Mouse (Mus musculus): ENCODE measurements around the gene Mageb18. TPM values are rescaled to one million over a fixed set of nuclear protein-coding genes. Genes with fewer than 3 reads are reported as not detected.
"Not testable (repeated sequence)": the region's sequence is repeated elsewhere in the genome, so short reads cannot be mapped to it uniquely, and the experiment has no call there.

Gene Mageb18
- not detected in 2 replicates for polyA plus RNA-seq (2015; fragmentation: Nextera tagmentation; extraction: Ambion mirVana)

GRCm38 (mm10) chrX:92599472-92599871, at the start of gene Mageb18:
Mageb18 (minus strand) TSS chrX:92599572.
- WGBS (ENCODE audit: insufficient replicate concordance), result 48% methylated on average over 1 of the region's 1 CpGs
- no peaks in the 10 kb centered on the region for H3K9me3 ChIP-seq (replicated peaks; ENCODE audit: control insufficient read depth, low read length)
- no peak for ATAC-seq (ENCODE audit: low read depth)
- H3K4me2 ChIP-seq (ENCODE audit: low read depth, low read length), result no peak within 1 kb of the TSS
- H3K4me3 ChIP-seq (ENCODE audit: low read depth, low read length), result no peak within 1 kb of the TSS
- H3K9ac ChIP-seq (ENCODE audit: low read depth, low read length), result no peak within 1 kb of the TSS
- H3K27ac ChIP-seq (ENCODE audit: low read length), result no peak within 1 kb of the TSS
- no peaks in the 10 kb centered on the region for H3K4me1 ChIP-seq (ENCODE audit: control insufficient read depth, low read depth, low read length)
- no peaks in the 10 kb centered on the region for H3K36me3 ChIP-seq (ENCODE audit: control insufficient read depth, insufficient read depth)
- no peaks in the 10 kb centered on the region for H3K27me3 ChIP-seq (ENCODE audit: control insufficient read depth, insufficient read depth, low read depth, low read length)

GRCm38 (mm10) chrX:92612788-92613187, 13.4 kb upstream of the Mageb18 start:
- Histone ChIP-seq H3K4me3 (ENCODE audit: low read depth, low read length) (no peak overlapping the region), H3K36me3 (ENCODE audit: control insufficient read depth, insufficient read depth) (no peaks in the 10 kb centered on the region), H3K9ac (ENCODE audit: low read depth, low read length) (no peak overlapping the region), H3K9me3 (replicated peaks; ENCODE audit: control insufficient read depth, low read length) (no peaks in the 10 kb centered on the region), H3K4me2 (ENCODE audit: low read depth, low read length) (no peak overlapping the region), H3K4me1 (ENCODE audit: control insufficient read depth, low read depth, low read length) (no peaks in the 10 kb centered on the region), H3K27ac (ENCODE audit: low read length) (no peak overlapping the region), H3K27me3 (ENCODE audit: control insufficient read depth, insufficient read depth, low read depth, low read length) (no peaks in the 10 kb centered on the region)
- WGBS (ENCODE audit: insufficient replicate concordance), result 60% methylated on average over 3 of the region's 3 CpGs
- ATAC-seq (ENCODE audit: low read depth), result no peak

- no peak overlapping the region for H3K9ac ChIP-seq (ENCODE audit: low read depth, low read length)
- no peak overlapping the region for H3K27ac ChIP-seq (ENCODE audit: low read length)
- 31% methylated on average over 3 of the region's 3 CpGs for WGBS (ENCODE audit: insufficient replicate concordance)
- no peaks in the 10 kb centered on the region for H3K4me1 ChIP-seq (ENCODE audit: control insufficient read depth, low read depth, low read length)
- H3K36me3 ChIP-seq (ENCODE audit: control insufficient read depth, insufficient read depth), result no peaks in the 10 kb centered on the region
- H3K4me2 ChIP-seq (ENCODE audit: low read depth, low read length), result no peak overlapping the region
- no peak for ATAC-seq (ENCODE audit: low read depth)
- no peaks in the 10 kb centered on the region for H3K9me3 ChIP-seq (replicated peaks; ENCODE audit: control insufficient read depth, low read length)
- no peaks in the 10 kb centered on the region for H3K27me3 ChIP-seq (ENCODE audit: control insufficient read depth, insufficient read depth, low read depth, low read length)
- H3K4me3 ChIP-seq (ENCODE audit: low read depth, low read length), result no peak overlapping the region
These were observed 11.1 kb upstream of the Mageb18 start for GRCm38 (mm10) chrX:92610466-92610865.

- WGBS (ENCODE audit: insufficient replicate concordance), result 28% methylated on average over 4 of the region's 4 CpGs
- no peak for ATAC-seq (ENCODE audit: low read depth)
- Histone ChIP-seq H3K9ac (ENCODE audit: low read depth, low read length) (no peak overlapping the region), H3K27me3 (ENCODE audit: control insufficient read depth, insufficient read depth, low read depth, low read length) (no peaks in the 10 kb centered on the region), H3K4me2 (ENCODE audit: low read depth, low read length) (no peak overlapping the region), H3K9me3 (replicated peaks; ENCODE audit: control insufficient read depth, low read length) (no peaks in the 10 kb centered on the region), H3K4me1 (ENCODE audit: control insufficient read depth, low read depth, low read length) (no peaks in the 10 kb centered on the region), H3K4me3 (ENCODE audit: low read depth, low read length) (no peak overlapping the region), H3K36me3 (ENCODE audit: control insufficient read depth, insufficient read depth) (no peaks in the 10 kb centered on the region), H3K27ac (ENCODE audit: low read length) (no peak overlapping the region)
These were observed 2.0 kb downstream of the Mageb18 start for GRCm38 (mm10) chrX:92597324-92597723.

- no peaks in the 10 kb centered on the region for H3K9me3 ChIP-seq (replicated peaks; ENCODE audit: control insufficient read depth, low read length)
- H3K27me3 ChIP-seq (ENCODE audit: control insufficient read depth, insufficient read depth, low read depth, low read length), result no peaks in the 10 kb centered on the region
- WGBS (ENCODE audit: insufficient replicate concordance), result 45% methylated on average over 1 of the region's 1 CpGs
- no peak overlapping the region for H3K9ac ChIP-seq (ENCODE audit: low read depth, low read length)
- H3K4me1 ChIP-seq (ENCODE audit: control insufficient read depth, low read depth, low read length), result no peaks in the 10 kb centered on the region
- no peak overlapping the region for H3K27ac ChIP-seq (ENCODE audit: low read length)
- no peak overlapping the region for H3K4me2 ChIP-seq (ENCODE audit: low read depth, low read length)
- ATAC-seq (ENCODE audit: low read depth), result no peak
- no peak overlapping the region for H3K4me3 ChIP-seq (ENCODE audit: low read depth, low read length)
- no peaks in the 10 kb centered on the region for H3K36me3 ChIP-seq (ENCODE audit: control insufficient read depth, insufficient read depth)
These were observed 71.5 kb downstream of the Mageb18 start for GRCm38 (mm10) chrX:92527826-92528225.

- Histone ChIP-seq H3K9ac (ENCODE audit: low read depth, low read length) (no peak overlapping the region), H3K36me3 (ENCODE audit: control insufficient read depth, insufficient read depth) (no peaks in the 10 kb centered on the region), H3K9me3 (replicated peaks; ENCODE audit: control insufficient read depth, low read length) (no peaks in the 10 kb centered on the region), H3K4me1 (ENCODE audit: control insufficient read depth, low read depth, low read length) (no peaks in the 10 kb centered on the region), H3K27me3 (ENCODE audit: control insufficient read depth, insufficient read depth, low read depth, low read length) (no peaks in the 10 kb centered on the region), H3K27ac (ENCODE audit: low read length) (no peak overlapping the region), H3K4me3 (ENCODE audit: low read depth, low read length) (no peak overlapping the region), H3K4me2 (ENCODE audit: low read depth, low read length) (no peak overlapping the region)
- no peak for ATAC-seq (ENCODE audit: low read depth)
- WGBS (ENCODE audit: insufficient replicate concordance), result 20% methylated on average over 1 of the region's 1 CpGs
These were observed 101.1 kb downstream of the Mageb18 start for GRCm38 (mm10) chrX:92498254-92498653.

- not testable (repeated sequence) for H3K9me3 ChIP-seq (replicated peaks; ENCODE audit: control insufficient read depth, low read length); H3K9ac ChIP-seq (ENCODE audit: low read depth, low read length); H3K27me3 ChIP-seq (ENCODE audit: control insufficient read depth, insufficient read depth, low read depth, low read length); H3K4me1 ChIP-seq (ENCODE audit: control insufficient read depth, low read depth, low read length); ATAC-seq (ENCODE audit: low read depth); H3K27ac ChIP-seq (ENCODE audit: low read length); H3K4me2 ChIP-seq (ENCODE audit: low read depth, low read length); H3K36me3 ChIP-seq (ENCODE audit: control insufficient read depth, insufficient read depth); H3K4me3 ChIP-seq (ENCODE audit: low read depth, low read length)
- WGBS (ENCODE audit: insufficient replicate concordance), result 66% methylated on average over 4 of the region's 4 CpGs
These were observed 109.7 kb downstream of the Mageb18 start, which contains the start of gene Gm5941 for GRCm38 (mm10) chrX:92489649-92490048. Gm5941 (plus strand) TSS chrX:92489949.

- Histone ChIP-seq H3K27me3 (ENCODE audit: control insufficient read depth, insufficient read depth, low read depth, low read length) (no peaks in the 10 kb centered on the region), H3K9ac (ENCODE audit: low read depth, low read length) (no peak overlapping the region), H3K27ac (ENCODE audit: low read length) (no peak overlapping the region), H3K9me3 (replicated peaks; ENCODE audit: control insufficient read depth, low read length) (no peaks in the 10 kb centered on the region), H3K4me3 (ENCODE audit: low read depth, low read length) (no peak overlapping the region), H3K4me1 (ENCODE audit: control insufficient read depth, low read depth, low read length) (no peaks in the 10 kb centered on the region), H3K4me2 (ENCODE audit: low read depth, low read length) (no peak overlapping the region), H3K36me3 (ENCODE audit: control insufficient read depth, insufficient read depth) (no peaks in the 10 kb centered on the region)
- no peak for ATAC-seq (ENCODE audit: low read depth)
- 26% methylated on average over 4 of the region's 4 CpGs for WGBS (ENCODE audit: insufficient replicate concordance)
These were observed 134.6 kb downstream of the Mageb18 start for GRCm38 (mm10) chrX:92464773-92465172.

- no peak overlapping the region for H3K9ac ChIP-seq (ENCODE audit: low read depth, low read length)
These were observed 138.9 kb downstream of the Mageb18 start for GRCm38 (mm10) chrX:92460496-92460895.

More at GRCm38 (mm10) chrX:92460496-92460895, 138.9 kb downstream of the Mageb18 start:
- 20% methylated on average over 3 of the region's 3 CpGs for WGBS (ENCODE audit: insufficient replicate concordance)
- no peaks in the 10 kb centered on the region for H3K36me3 ChIP-seq (ENCODE audit: control insufficient read depth, insufficient read depth)
- no peak for ATAC-seq (ENCODE audit: low read depth)
- H3K27me3 ChIP-seq (ENCODE audit: control insufficient read depth, insufficient read depth, low read depth, low read length), result no peaks in the 10 kb centered on the region
- H3K4me3 ChIP-seq (ENCODE audit: low read depth, low read length), result no peak overlapping the region
- no peak overlapping the region for H3K4me2 ChIP-seq (ENCODE audit: low read depth, low read length)
- H3K27ac ChIP-seq (ENCODE audit: low read length), result no peak overlapping the region
- no peaks in the 10 kb centered on the region for H3K4me1 ChIP-seq (ENCODE audit: control insufficient read depth, low read depth, low read length)
- no peaks in the 10 kb centered on the region for H3K9me3 ChIP-seq (replicated peaks; ENCODE audit: control insufficient read depth, low read length)
